Mouse (Mus musculus) T-cell, adult 2 months (primary cell): ENCODE data around the gene Tgm1.

ENCODE experiments used
- DNase-seq: peaks from one replicate; pipeline ENCODE4 v3.0.0; 2022; ENCODE audit warnings: low spot score

The Tgm1 gene

GRCm38 (mm10) chr14:55723433-55723832 lies 9.7 kb upstream of the Tgm1 start:
- no peak for DNase-seq

- no peak for DNase-seq
Measured at GRCm38 (mm10) chr14:55722438-55722945, 8.8 kb upstream of the Tgm1 start.

- peak; percentile 93 for DNase-seq
Measured at GRCm38 (mm10) chr14:55721700-55722437, 8.1 kb upstream of the Tgm1 start, which contains the start of gene Rabggta. Rabggta (minus strand) TSS chr14:55722263.

- DNase-seq: no peak
Measured at GRCm38 (mm10) chr14:55721076-55721475, 7.3 kb upstream of the Tgm1 start.

- DNase-seq: no peak
Measured at GRCm38 (mm10) chr14:55720666-55721065, 6.9 kb upstream of the Tgm1 start.

- no peak for DNase-seq
Measured at GRCm38 (mm10) chr14:55719737-55720136, 6.0 kb upstream of the Tgm1 start.

GRCm38 (mm10) chr14:55716884-55717283 lies 3.2 kb upstream of the Tgm1 start:
- no peak for DNase-seq

GRCm38 (mm10) chr14:55716271-55716670 lies 2.5 kb upstream of the Tgm1 start:
- no peak for DNase-seq

- DNase-seq: no peak
Measured at GRCm38 (mm10) chr14:55714893-55715292, 1.2 kb upstream of the Tgm1 start.

GRCm38 (mm10) chr14:55713007-55713728 lies 558 bp downstream of the Tgm1 start:
- no peak for DNase-seq

GRCm38 (mm10) chr14:55711786-55712185 lies 1.9 kb downstream of the Tgm1 start:
- no peak for DNase-seq

- DNase-seq: no peak
Measured at GRCm38 (mm10) chr14:55709509-55709908, 4.2 kb downstream of the Tgm1 start.

- DNase-seq: no peak
Measured at GRCm38 (mm10) chr14:55707397-55707796, 6.3 kb downstream of the Tgm1 start.

GRCm38 (mm10) chr14:55706051-55706600 lies 7.6 kb downstream of the Tgm1 start:
- no peak for DNase-seq

GRCm38 (mm10) chr14:55702761-55703160 lies 11.0 kb downstream of the Tgm1 start:
- DNase-seq: no peak

- DNase-seq: no peak
Measured at GRCm38 (mm10) chr14:55701131-55701530, 12.6 kb downstream of the Tgm1 start.

- DNase-seq: no peak
Measured at GRCm38 (mm10) chr14:55697226-55697625, 16.5 kb downstream of the Tgm1 start.

GRCm38 (mm10) chr14:55689433-55689832 lies 24.3 kb downstream of the Tgm1 start:
- no peak for DNase-seq

GRCm38 (mm10) chr14:55682118-55682493 lies 31.6 kb downstream of the Tgm1 start:
- DNase-seq: no peak

GRCm38 (mm10) chr14:55681160-55682117 lies 32.3 kb downstream of the Tgm1 start, which contains the start of gene Tinf2:
Tinf2 (minus strand) TSS chr14:55681820.
- DNase-seq: peak; percentile 96

- no peak for DNase-seq
Measured at GRCm38 (mm10) chr14:55677615-55678014, 36.1 kb downstream of the Tgm1 start.

- DNase-seq: no peak
Measured at GRCm38 (mm10) chr14:55672741-55673060, 41.0 kb downstream of the Tgm1 start.
